Mouse (Mus musculus): ENCODE results near the gene Ppp1r7. TPM values are rescaled to one million over a fixed set of nuclear protein-coding genes. Genes with fewer than 3 reads are reported as not detected.

The Ppp1r7 gene
- total RNA-seq, 2 experiments from 2014 or later: 30.1 to 34.3 TPM

DNA sequence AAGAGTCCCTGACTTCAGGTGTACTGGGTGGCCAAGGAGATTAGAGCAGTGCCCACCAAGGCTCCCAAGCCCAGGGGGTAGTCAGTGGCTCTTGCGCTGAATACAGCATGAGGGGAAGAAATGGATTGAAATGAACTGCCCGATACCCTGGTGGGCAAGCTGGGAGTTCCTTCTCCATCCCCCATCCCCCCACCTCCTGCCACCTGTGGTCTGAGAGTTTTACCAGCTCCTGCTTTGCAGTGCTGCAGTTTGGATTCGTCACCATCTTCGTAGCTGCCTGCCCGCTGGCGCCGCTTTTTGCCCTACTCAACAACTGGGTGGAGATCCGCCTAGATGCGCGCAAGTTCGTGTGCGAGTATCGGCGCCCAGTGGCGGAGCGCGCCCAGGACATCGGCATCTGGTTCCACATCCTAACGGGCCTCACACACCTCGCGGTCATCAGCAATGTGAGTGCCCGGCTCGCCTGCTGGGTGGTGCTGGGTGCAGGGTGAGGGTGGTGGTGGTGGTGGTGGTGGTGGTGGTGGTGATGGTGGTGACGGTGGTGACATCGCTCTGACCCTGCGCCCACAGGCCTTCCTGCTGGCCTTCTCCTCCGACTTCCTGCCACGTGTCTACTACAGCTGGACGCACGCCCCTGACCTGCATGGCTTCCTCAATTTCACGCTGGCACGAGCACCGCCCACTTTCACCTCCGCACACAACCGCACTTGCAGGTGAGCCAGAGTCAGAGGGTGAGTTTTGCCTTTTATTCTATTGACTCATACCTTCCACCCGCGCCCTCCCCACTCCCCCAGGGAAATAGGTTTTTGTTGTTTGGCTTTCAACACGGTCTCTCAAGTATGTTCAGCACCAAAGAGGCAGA, 58.8 kb downstream of the Ppp1r7 start:
- peak; percentile 31; the same call in 1 of the 2 replicates for ATAC-seq (replicated peaks; ENCODE audit: low FRiP score, low TSS enrichment, poor library complexity, severe bottlenecking)

DNA sequence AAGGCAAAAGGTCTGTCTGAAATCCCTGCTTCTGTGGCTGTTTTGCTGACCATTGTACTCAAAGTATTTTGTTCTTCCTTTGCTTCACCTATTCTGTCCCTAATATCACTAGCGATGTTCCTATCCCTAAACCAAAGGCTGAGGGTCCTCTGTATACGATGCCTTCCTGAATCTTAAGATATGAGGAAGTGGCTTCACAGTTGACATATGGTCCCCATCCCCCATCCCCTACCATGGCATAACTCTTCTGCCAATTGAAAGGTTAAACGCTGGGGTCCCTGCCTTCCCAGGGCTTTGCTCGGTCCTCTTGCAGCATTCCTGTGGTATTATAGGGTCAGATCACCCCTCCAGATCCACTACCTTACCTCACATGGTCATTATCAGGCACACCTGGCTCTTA, 60.7 kb downstream of the Ppp1r7 start:
- ATAC-seq (replicated peaks; ENCODE audit: low FRiP score, low TSS enrichment, poor library complexity, severe bottlenecking): no peak

Other genes starting within 250 kb of the Ppp1r7 start
- not detected in 2 replicates for gene Kif1a, start 240.9 kb upstream of the Ppp1r7 start, total RNA-seq (2014; fragmentation: Nextera tagmentation)
- not detected in 2 replicates for gene Kif1a, start 240.9 kb upstream of the Ppp1r7 start, total RNA-seq (2017)
- not detected in 2 replicates for gene Agxt, start 207.6 kb upstream of the Ppp1r7 start, total RNA-seq (2014; fragmentation: Nextera tagmentation)
- gene Agxt, start 207.6 kb upstream of the Ppp1r7 start, total RNA-seq (2017): not detected in 2 replicates
- gene 2310007B03Rik, start 181.9 kb upstream of the Ppp1r7 start, total RNA-seq (2014; fragmentation: Nextera tagmentation): not detected in 2 replicates
- not detected in 2 replicates for gene 2310007B03Rik, start 181.9 kb upstream of the Ppp1r7 start, total RNA-seq (2017)
- gene Crocc2, start 174.1 kb upstream of the Ppp1r7 start, total RNA-seq (2014; fragmentation: Nextera tagmentation): not detected in 2 replicates
- gene Crocc2, start 174.1 kb upstream of the Ppp1r7 start, total RNA-seq (2017): not detected in 2 replicates
- gene Sned1, start 107.0 kb upstream of the Ppp1r7 start, total RNA-seq (2014; fragmentation: Nextera tagmentation): 0.27 TPM in 1 of 2 replicates, not detected in the other
- not detected in 2 replicates for gene Sned1, start 107.0 kb upstream of the Ppp1r7 start, total RNA-seq (2017)
- 16.7 and 20.3 TPM in 2 replicates for gene Mterf4, start 36.9 kb upstream of the Ppp1r7 start, total RNA-seq (2014; fragmentation: Nextera tagmentation)
- gene Mterf4, start 36.9 kb upstream of the Ppp1r7 start, total RNA-seq (2017): 23.6 and 29.4 TPM in 2 replicates
- gene Pask, start 628 bp downstream of the Ppp1r7 start, total RNA-seq (2014; fragmentation: Nextera tagmentation): 19.3 and 25.5 TPM in 2 replicates
- 12.5 and 24.5 TPM in 2 replicates for gene Pask, start 628 bp downstream of the Ppp1r7 start, total RNA-seq (2017)
- gene Ano7, start 31.1 kb downstream of the Ppp1r7 start, total RNA-seq (2014; fragmentation: Nextera tagmentation): 0.37 TPM in 1 of 2 replicates, not detected in the other
- 1.3 TPM in 1 of 2 replicates, not detected in the other for gene Ano7, start 31.1 kb downstream of the Ppp1r7 start, total RNA-seq (2017)
- 121 and 153 TPM in 2 replicates for gene Hdlbp, start 136.0 kb downstream of the Ppp1r7 start, total RNA-seq (2014; fragmentation: Nextera tagmentation)
- gene Hdlbp, start 136.0 kb downstream of the Ppp1r7 start, total RNA-seq (2017): 76.8 and 113 TPM in 2 replicates
- 3.0 and 8.4 TPM in 2 replicates for gene Farp2, start 169.2 kb downstream of the Ppp1r7 start, total RNA-seq (2014; fragmentation: Nextera tagmentation)
- 2.0 and 2.2 TPM in 2 replicates for gene Farp2, start 169.2 kb downstream of the Ppp1r7 start, total RNA-seq (2017)